Mouse (Mus musculus) cerebellum, adult 11 months (tissue): ENCODE measurements around the gene Sorbs1.

Source experiments
- DNase-seq: peaks from one replicate; pipeline ENCODE4 v3.0.0; 2022

The Sorbs1 gene

GRCm38 (mm10) chr19:40336694-40337093, 176.9 kb downstream of the Sorbs1 start:
- DNase-seq, result no peak

GRCm38 (mm10) chr19:40333905-40334304, 179.7 kb downstream of the Sorbs1 start:
- no peak for DNase-seq

- no peak for DNase-seq
Observed at GRCm38 (mm10) chr19:40333081-40333480, 180.5 kb downstream of the Sorbs1 start.

GRCm38 (mm10) chr19:40332303-40332702, 181.3 kb downstream of the Sorbs1 start:
- DNase-seq, result no peak

GRCm38 (mm10) chr19:40331846-40332245, 181.7 kb downstream of the Sorbs1 start:
- no peak for DNase-seq

- DNase-seq, result no peak
Observed at GRCm38 (mm10) chr19:40326126-40326525, 187.5 kb downstream of the Sorbs1 start.

- no peak for DNase-seq
Observed at GRCm38 (mm10) chr19:40325381-40325780, 188.2 kb downstream of the Sorbs1 start.

GRCm38 (mm10) chr19:40322226-40322625, 191.4 kb downstream of the Sorbs1 start:
- no peak for DNase-seq

GRCm38 (mm10) chr19:40319199-40319598, 194.4 kb downstream of the Sorbs1 start:
- DNase-seq, result no peak

GRCm38 (mm10) chr19:40318511-40318910, 195.1 kb downstream of the Sorbs1 start:
- DNase-seq, result no peak

- no peak for DNase-seq
Observed at GRCm38 (mm10) chr19:40317001-40317400, 196.6 kb downstream of the Sorbs1 start.

- no peak for DNase-seq
Observed at GRCm38 (mm10) chr19:40314252-40314651, 199.3 kb downstream of the Sorbs1 start.

- DNase-seq, result no peak
Observed at GRCm38 (mm10) chr19:40311631-40312030, 201.9 kb downstream of the Sorbs1 start.

- DNase-seq, result no peak
Observed at GRCm38 (mm10) chr19:40310410-40311130, 203.0 kb downstream of the Sorbs1 start.

- no peak for DNase-seq
Observed at GRCm38 (mm10) chr19:40309911-40310310, 203.7 kb downstream of the Sorbs1 start.

- DNase-seq, result peak; percentile 23
Observed at GRCm38 (mm10) chr19:40307550-40307949, 206.0 kb downstream of the Sorbs1 start.

- no peak for DNase-seq
Observed at GRCm38 (mm10) chr19:40306631-40307030, 206.9 kb downstream of the Sorbs1 start.

- no peak for DNase-seq
Observed at GRCm38 (mm10) chr19:40305456-40305855, 208.1 kb downstream of the Sorbs1 start.

GRCm38 (mm10) chr19:40302916-40303315, 210.7 kb downstream of the Sorbs1 start:
- no peak for DNase-seq

- no peak for DNase-seq
Observed at GRCm38 (mm10) chr19:40302477-40302876, 211.1 kb downstream of the Sorbs1 start.

GRCm38 (mm10) chr19:40299983-40300759, 213.4 kb downstream of the Sorbs1 start:
- DNase-seq, result no peak

- DNase-seq, result no peak
Observed at GRCm38 (mm10) chr19:40299182-40299581, 214.4 kb downstream of the Sorbs1 start.

- no peak for DNase-seq
Observed at GRCm38 (mm10) chr19:40298574-40298973, 215.0 kb downstream of the Sorbs1 start.

- no peak for DNase-seq
Observed at GRCm38 (mm10) chr19:40297798-40298144, 215.8 kb downstream of the Sorbs1 start.
